Mouse (Mus musculus): ENCODE results near the gene Fndc3b. TPM values are rescaled to one million over a fixed set of nuclear protein-coding genes. Genes with fewer than 3 reads are reported as not detected.

The Fndc3b gene
- polyA plus RNA-seq, 1 experiment from 2014 or later: 4.7 TPM

GRCm38 (mm10) chr3:27603905-27604620 lies 107.0 kb downstream of the Fndc3b start:
- WGBS: 46% methylated on average over 13 of the region's 13 CpGs
- Histone ChIP-seq H3K4me1 (ENCODE audit: control insufficient read depth, insufficient read depth, low read length) (peaks cover 2% of the 10 kb centered on the region; the same call in 1 of the 2 replicates), H3K9me3 (replicated peaks; ENCODE audit: control insufficient read depth, low read length) (no peaks in the 10 kb centered on the region), H3K4me3 (ENCODE audit: low read depth, low read length) (no peak overlapping the region), H3K36me3 (ENCODE audit: control insufficient read depth, insufficient read depth, low read length) (no peaks in the 10 kb centered on the region), H3K27ac (ENCODE audit: low read depth, low read length) (no peak overlapping the region), H3K9ac (ENCODE audit: low read length) (no peak overlapping the region), H3K27me3 (replicated peaks; ENCODE audit: control insufficient read depth, insufficient read depth, low read length) (no peaks in the 10 kb centered on the region), H3K4me2 (ENCODE audit: low read length) (no peak overlapping the region)
- DNase-seq (ENCODE audit: low spot score) (no peak), ATAC-seq (no peak)

GRCm38 (mm10) chr3:27600645-27601044 lies 110.5 kb downstream of the Fndc3b start:
- Histone ChIP-seq H3K27me3 (replicated peaks; ENCODE audit: control insufficient read depth, insufficient read depth, low read length) (no peaks in the 10 kb centered on the region), H3K4me1 (ENCODE audit: control insufficient read depth, insufficient read depth, low read length) (0 out of 2 replicates have a peak, but pooled peaks cover 2% of the 10 kb centered on the region), H3K36me3 (ENCODE audit: control insufficient read depth, insufficient read depth, low read length) (no peaks in the 10 kb centered on the region), H3K9me3 (replicated peaks; ENCODE audit: control insufficient read depth, low read length) (no peaks in the 10 kb centered on the region), H3K4me3 (ENCODE audit: low read depth, low read length) (no peak overlapping the region), H3K27ac (ENCODE audit: low read depth, low read length) (no peak overlapping the region), H3K4me2 (ENCODE audit: low read length) (no peak overlapping the region), H3K9ac (ENCODE audit: low read length) (no peak overlapping the region)
- DNase-seq (ENCODE audit: low spot score): no peak
- ATAC-seq: peak; percentile 26; the same call in 1 of the 2 replicates
- 62% methylated on average over 7 of the region's 7 CpGs for WGBS

- WGBS: 74% methylated on average over 4 of the region's 4 CpGs
- ATAC-seq (0 out of 2 replicates have a peak, but pooled peaks have one; percentile 23), DNase-seq (ENCODE audit: low spot score) (no peak)
- 0 out of 2 replicates have a peak, but pooled peaks cover 2% of the 10 kb centered on the region for H3K4me1 ChIP-seq (ENCODE audit: control insufficient read depth, insufficient read depth, low read length)
- no peak overlapping the region for H3K9ac ChIP-seq (ENCODE audit: low read length)
- H3K27ac ChIP-seq (ENCODE audit: low read depth, low read length): no peak overlapping the region
- no peaks in the 10 kb centered on the region for H3K27me3 ChIP-seq (replicated peaks; ENCODE audit: control insufficient read depth, insufficient read depth, low read length)
- H3K4me3 ChIP-seq (ENCODE audit: low read depth, low read length): no peak overlapping the region
- no peak overlapping the region for H3K4me2 ChIP-seq (ENCODE audit: low read length)
- H3K9me3 ChIP-seq (replicated peaks; ENCODE audit: control insufficient read depth, low read length): no peaks in the 10 kb centered on the region
- H3K36me3 ChIP-seq (ENCODE audit: control insufficient read depth, insufficient read depth, low read length): no peaks in the 10 kb centered on the region
Observed at GRCm38 (mm10) chr3:27600197-27600596, 110.9 kb downstream of the Fndc3b start.

- Histone ChIP-seq H3K9me3 (replicated peaks; ENCODE audit: control insufficient read depth, low read length) (no peaks in the 10 kb centered on the region), H3K27ac (ENCODE audit: low read depth, low read length) (no peak overlapping the region), H3K4me2 (ENCODE audit: low read length) (no peak overlapping the region), H3K4me3 (ENCODE audit: low read depth, low read length) (no peak overlapping the region), H3K9ac (ENCODE audit: low read length) (no peak overlapping the region), H3K4me1 (ENCODE audit: control insufficient read depth, insufficient read depth, low read length) (0 out of 2 replicates have a peak, but pooled peaks cover 2% of the 10 kb centered on the region), H3K36me3 (ENCODE audit: control insufficient read depth, insufficient read depth, low read length) (no peaks in the 10 kb centered on the region), H3K27me3 (replicated peaks; ENCODE audit: control insufficient read depth, insufficient read depth, low read length) (no peaks in the 10 kb centered on the region)
- DNase-seq (ENCODE audit: low spot score) (no peak), ATAC-seq (no peak)
- 89% methylated on average over 11 of the region's 11 CpGs for whole genome bisulfite sequencing
Observed at GRCm38 (mm10) chr3:27598437-27599382, 112.4 kb downstream of the Fndc3b start.

GRCm38 (mm10) chr3:27593485-27594138 lies 117.5 kb downstream of the Fndc3b start:
- H3K9me3 ChIP-seq (replicated peaks; ENCODE audit: control insufficient read depth, low read length): no peaks in the 10 kb centered on the region
- no peaks in the 10 kb centered on the region for H3K4me1 ChIP-seq (ENCODE audit: control insufficient read depth, insufficient read depth, low read length)
- H3K4me3 ChIP-seq (ENCODE audit: low read depth, low read length): no peak overlapping the region
- peak overlapping the region; percentile 17; the same call in 1 of the 2 replicates for H3K27ac ChIP-seq (ENCODE audit: low read depth, low read length)
- ATAC-seq (no peak; the same call in 1 of the 2 replicates), DNase-seq (ENCODE audit: low spot score) (no peak)
- no peaks in the 10 kb centered on the region for H3K27me3 ChIP-seq (replicated peaks; ENCODE audit: control insufficient read depth, insufficient read depth, low read length)
- WGBS: 86% methylated on average over 7 of the region's 7 CpGs
- H3K36me3 ChIP-seq (ENCODE audit: control insufficient read depth, insufficient read depth, low read length): no peaks in the 10 kb centered on the region
- H3K4me2 ChIP-seq (ENCODE audit: low read length): no peak overlapping the region
- no peak overlapping the region for H3K9ac ChIP-seq (ENCODE audit: low read length)

- no peak overlapping the region for H3K27ac ChIP-seq (ENCODE audit: low read depth, low read length)
- H3K9ac ChIP-seq (ENCODE audit: low read length): no peak overlapping the region
- H3K4me2 ChIP-seq (ENCODE audit: low read length): no peak overlapping the region
- H3K9me3 ChIP-seq (replicated peaks; ENCODE audit: control insufficient read depth, low read length): no peaks in the 10 kb centered on the region
- 87% methylated on average over 11 of the region's 11 CpGs for WGBS
- H3K4me1 ChIP-seq (ENCODE audit: control insufficient read depth, insufficient read depth, low read length): no peaks in the 10 kb centered on the region
- ATAC-seq (no peak), DNase-seq (ENCODE audit: low spot score) (no peak)
- no peak overlapping the region for H3K4me3 ChIP-seq (ENCODE audit: low read depth, low read length)
- no peaks in the 10 kb centered on the region for H3K27me3 ChIP-seq (replicated peaks; ENCODE audit: control insufficient read depth, insufficient read depth, low read length)
- no peaks in the 10 kb centered on the region for H3K36me3 ChIP-seq (ENCODE audit: control insufficient read depth, insufficient read depth, low read length)
Observed at GRCm38 (mm10) chr3:27592728-27593484, 118.2 kb downstream of the Fndc3b start.

- WGBS: 86% methylated on average over 11 of the region's 11 CpGs
- no peak overlapping the region for H3K27ac ChIP-seq (ENCODE audit: low read depth, low read length)
- H3K4me2 ChIP-seq (ENCODE audit: low read length): no peak overlapping the region
- no peak overlapping the region for H3K9ac ChIP-seq (ENCODE audit: low read length)
- ATAC-seq (no peak), DNase-seq (ENCODE audit: low spot score) (no peak)
- H3K36me3 ChIP-seq (ENCODE audit: control insufficient read depth, insufficient read depth, low read length): no peaks in the 10 kb centered on the region
- no peak overlapping the region for H3K4me3 ChIP-seq (ENCODE audit: low read depth, low read length)
- H3K27me3 ChIP-seq (replicated peaks; ENCODE audit: control insufficient read depth, insufficient read depth, low read length): no peaks in the 10 kb centered on the region
- H3K4me1 ChIP-seq (ENCODE audit: control insufficient read depth, insufficient read depth, low read length): no peaks in the 10 kb centered on the region
- H3K9me3 ChIP-seq (replicated peaks; ENCODE audit: control insufficient read depth, low read length): no peaks in the 10 kb centered on the region
Observed at GRCm38 (mm10) chr3:27590823-27591222, 120.3 kb downstream of the Fndc3b start.

GRCm38 (mm10) chr3:27589305-27589704 lies 121.8 kb downstream of the Fndc3b start:
- H3K36me3 ChIP-seq (ENCODE audit: control insufficient read depth, insufficient read depth, low read length): no peaks in the 10 kb centered on the region
- 95% methylated on average over 3 of the region's 3 CpGs for WGBS
- H3K9me3 ChIP-seq (replicated peaks; ENCODE audit: control insufficient read depth, low read length): no peaks in the 10 kb centered on the region
- no peak overlapping the region for H3K4me2 ChIP-seq (ENCODE audit: low read length)
- DNase-seq (ENCODE audit: low spot score): no peak
- no peak for ATAC-seq
- H3K4me1 ChIP-seq (ENCODE audit: control insufficient read depth, insufficient read depth, low read length): no peaks in the 10 kb centered on the region
- H3K27ac ChIP-seq (ENCODE audit: low read depth, low read length): no peak overlapping the region
- no peak overlapping the region for H3K4me3 ChIP-seq (ENCODE audit: low read depth, low read length)
- H3K9ac ChIP-seq (ENCODE audit: low read length): no peak overlapping the region
- H3K27me3 ChIP-seq (replicated peaks; ENCODE audit: control insufficient read depth, insufficient read depth, low read length): no peaks in the 10 kb centered on the region
